Mouse (Mus musculus): Measurements from ENCODE around the gene Shroom4.

Shroom4 gene

DNA sequence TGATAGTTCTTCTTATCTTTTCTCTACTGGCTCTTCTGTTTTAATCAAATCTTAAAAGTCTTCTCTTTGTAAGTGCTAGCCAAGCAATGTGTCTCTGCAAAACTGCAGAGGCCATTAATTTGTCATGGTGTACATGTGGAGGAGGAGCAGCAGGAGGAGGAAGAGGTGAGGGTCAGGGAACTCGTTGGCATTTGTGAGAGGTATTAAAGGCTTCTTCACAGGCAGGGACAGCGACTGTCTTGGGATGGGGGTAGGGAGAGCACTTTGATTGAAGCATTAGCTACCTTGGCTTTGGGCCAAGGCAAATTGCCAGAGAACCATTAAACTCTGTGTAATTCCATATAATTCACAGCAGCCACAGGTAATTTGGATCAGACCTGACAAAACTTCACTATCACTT is 96.7 kb downstream of the Shroom4 start:
- no peak for DNase-seq

DNA sequence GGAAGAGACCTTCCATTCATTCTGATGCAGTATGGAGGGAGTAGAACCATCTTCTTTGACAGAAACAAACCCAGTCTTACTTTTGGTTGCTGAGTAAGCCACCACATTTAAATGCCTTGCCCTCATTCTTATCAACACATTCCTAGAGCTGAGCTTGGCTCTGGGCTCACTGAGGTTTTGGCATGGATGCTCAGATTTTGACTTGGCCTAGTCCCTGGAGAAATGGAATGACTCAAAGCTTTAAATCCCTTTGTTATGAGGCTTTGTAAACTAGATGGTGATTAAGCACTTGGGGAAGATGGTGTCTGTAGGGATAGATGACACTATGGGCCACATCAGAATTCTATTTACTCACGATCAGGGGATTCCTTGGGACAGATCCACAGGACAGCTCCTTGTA is 102.2 kb downstream of the Shroom4 start:
- DNase-seq = no peak

DNA sequence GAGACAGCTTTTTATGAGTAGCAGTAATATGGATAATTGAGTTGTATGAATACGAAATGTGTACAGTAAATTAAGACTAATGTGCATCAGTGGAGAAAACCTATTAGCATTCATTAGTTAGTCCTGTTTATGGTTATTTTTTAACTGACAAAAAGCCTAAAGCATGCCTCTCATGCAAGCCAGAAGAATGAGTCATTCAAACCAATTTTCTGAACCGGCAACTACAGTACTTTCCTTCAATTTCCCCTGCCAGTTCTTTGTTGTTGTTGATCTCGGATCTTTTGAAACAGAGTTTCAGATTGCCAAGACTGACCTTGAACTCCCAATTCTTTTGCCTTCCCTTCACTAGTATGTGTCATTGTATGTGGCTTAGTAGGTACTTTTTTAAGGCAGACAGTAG is 117.6 kb downstream of the Shroom4 start:
- DNase-seq = no peak

- no peak for DNase-seq
Observed at GRCm38 (mm10) chrX:6518421-6518820, 118.8 kb downstream of the Shroom4 start.

DNA sequence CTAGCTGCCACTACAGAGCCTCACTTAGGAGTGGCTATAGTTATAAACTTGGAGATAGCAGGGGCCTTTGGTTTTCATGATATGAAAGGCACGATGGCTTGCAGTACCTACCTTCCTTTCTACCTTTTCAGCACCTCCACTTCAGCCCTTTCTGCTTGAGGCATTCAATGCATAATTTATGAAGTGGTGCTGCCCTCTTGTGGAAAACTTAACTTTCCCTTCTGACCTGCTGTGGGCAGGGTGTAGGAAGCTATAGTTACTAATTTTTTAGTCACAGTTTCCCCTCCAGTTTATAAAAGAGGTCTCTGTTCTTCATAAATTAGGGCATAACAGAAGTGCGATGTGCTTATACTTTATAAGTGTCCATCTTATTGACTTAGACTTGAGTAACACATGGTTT is 123.3 kb downstream of the Shroom4 start:
- DNase-seq = no peak

- DNase-seq = no peak
Observed at GRCm38 (mm10) chrX:6536636-6537035, 137.0 kb downstream of the Shroom4 start.

DNA sequence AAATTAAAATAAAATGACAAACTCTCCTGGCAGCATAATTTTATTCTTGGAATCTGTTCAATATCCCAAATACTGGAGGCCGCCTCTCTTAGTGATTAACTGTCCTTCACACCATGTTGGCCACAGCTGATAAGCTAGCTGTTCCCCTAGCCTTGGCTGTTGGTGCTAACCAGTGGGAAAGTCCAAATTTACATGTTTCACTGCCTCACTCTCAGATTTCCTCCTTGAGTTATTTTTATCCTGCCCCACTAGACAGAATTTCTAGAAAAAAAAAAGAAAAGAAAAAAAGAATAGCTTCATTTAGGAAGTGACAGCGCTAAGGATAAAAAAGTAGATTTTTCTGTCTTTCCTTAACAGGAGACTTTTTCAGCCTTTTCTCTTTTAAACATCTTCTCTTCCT is 138.0 kb downstream of the Shroom4 start:
- no peak for DNase-seq

DNA sequence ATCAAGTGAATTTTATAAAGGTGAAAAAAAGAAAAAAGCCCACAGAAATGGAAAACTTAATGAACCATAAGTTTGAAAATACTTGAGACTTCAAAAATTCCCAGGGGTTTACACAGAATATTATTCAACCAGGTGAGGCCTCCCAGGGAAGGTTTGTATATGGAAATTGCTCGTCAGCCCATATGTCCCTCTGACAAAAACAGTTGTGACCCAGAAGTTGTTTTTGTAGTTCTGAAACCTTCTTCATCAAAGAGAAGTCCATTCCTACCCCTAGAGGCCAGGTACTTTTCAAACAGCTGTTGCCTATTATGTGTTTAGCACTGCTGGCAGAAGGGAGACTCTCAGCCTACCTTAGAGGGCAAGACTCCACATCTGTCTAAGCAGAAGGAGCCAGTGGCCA is 165.4 kb downstream of the Shroom4 start:
- no peak for DNase-seq

- no peak for DNase-seq
Observed at GRCm38 (mm10) chrX:6574511-6574910, 174.9 kb downstream of the Shroom4 start.

DNA sequence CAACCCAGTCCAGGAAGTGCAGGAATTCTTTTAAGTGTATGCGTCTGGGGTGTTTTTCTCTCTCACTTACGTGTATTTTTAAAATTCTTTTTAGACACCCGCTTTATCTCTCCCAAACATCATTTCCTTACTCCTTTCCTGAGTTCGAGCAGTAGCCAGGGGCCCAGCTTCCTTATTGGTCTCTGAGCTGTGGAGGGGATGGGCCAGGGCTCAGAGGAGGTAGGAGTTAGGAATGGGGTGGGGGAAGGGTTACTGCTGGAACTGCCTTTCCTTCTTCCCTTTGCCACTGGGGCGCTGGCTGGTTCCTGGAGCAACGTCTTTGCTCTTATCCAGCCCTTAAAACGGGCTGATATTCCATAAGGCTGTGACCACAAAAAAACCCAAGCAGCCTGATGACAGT is 177.3 kb downstream of the Shroom4 start:
- no peak for DNase-seq

DNA sequence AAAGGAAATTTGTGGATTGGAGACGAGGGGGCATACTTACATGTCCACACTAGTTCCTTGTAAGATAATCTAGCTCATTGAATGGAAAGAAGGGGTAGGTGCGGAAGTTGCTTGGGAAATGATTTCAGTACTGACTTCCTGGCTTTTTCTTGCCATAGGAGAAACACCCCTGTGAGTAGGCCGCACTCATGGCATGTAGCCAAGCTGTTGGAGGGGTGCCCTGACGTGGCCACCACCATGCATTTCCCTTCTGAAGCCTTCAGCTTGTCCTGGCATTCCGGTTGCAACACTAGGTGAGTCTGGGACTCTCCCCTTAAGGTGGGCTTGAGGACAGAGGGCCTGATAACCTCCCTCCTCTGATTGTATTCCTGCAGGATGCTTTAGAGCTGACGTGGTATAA is 181.0 kb downstream of the Shroom4 start:
- no peak for DNase-seq

DNA sequence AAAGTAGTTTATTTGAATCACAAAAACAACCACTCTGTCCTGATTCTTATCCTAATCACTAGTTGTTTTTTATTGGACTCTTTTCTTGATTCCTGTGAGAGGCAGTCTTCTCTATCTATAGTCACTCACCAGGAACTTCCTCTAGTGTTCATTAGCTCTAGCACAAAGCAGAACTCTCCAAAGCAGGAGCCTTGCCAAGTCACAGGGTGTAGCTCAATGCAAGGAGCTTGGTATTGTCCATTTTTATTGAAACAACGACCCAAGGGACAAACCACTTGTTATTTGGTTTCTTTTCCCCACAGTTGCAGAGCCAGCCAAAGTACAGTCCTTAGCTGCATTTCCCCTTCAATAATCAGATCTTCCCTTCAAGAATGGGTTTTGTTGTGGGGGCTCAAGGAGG is 181.5 kb downstream of the Shroom4 start:
- DNase-seq = no peak

DNA sequence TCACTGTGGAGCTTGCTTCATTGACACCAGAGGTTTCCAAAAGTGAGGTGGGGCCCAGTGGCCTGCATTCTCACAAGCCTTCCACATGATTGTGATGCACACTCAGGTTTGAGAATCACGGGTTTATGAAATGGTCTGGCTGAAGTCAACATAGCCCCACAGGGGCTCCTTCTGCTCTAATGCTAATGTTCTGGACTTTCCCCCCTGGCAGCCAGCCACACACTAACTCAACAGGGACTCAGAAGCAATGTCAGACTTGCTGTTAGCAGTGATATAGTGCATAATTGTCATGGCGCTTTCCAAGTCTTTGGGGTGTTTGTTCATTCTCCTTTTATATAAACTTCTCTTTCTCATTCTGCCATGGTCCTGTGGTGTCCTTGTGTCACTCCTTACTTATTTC is 183.0 kb downstream of the Shroom4 start:
- DNase-seq = no peak

GRCm38 (mm10) chrX:6594183-6594582 is 194.5 kb downstream of the Shroom4 start:
- DNase-seq = no peak

DNA sequence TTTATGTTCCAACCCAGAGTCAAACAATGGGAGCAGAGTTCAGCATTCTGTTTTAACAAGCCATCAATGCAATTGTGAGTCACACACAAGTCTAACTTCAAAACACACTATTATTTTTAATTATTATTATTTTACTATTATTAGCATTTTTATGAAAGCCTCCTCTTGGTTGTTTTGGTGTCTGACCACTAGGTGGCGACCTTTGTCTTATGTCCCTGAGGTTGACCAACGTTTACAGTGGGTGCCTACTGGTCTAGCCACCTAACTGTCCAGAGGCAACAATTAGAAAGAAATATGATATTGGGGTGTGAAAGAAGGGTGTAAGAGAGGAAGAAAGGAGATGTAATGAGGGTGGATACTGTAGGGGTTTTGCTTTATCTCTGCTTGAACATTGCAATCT is 254.4 kb downstream of the Shroom4 start:
- DNase-seq = no peak

GRCm38 (mm10) chrX:6658820-6659324 is 259.2 kb downstream of the Shroom4 start:
- DNase-seq = no peak
